Mouse (Mus musculus): Measurements from ENCODE around the gene Scaf11. TPM values are rescaled to one million over a fixed set of nuclear protein-coding genes. Genes with fewer than 3 reads are reported as not detected.

The Scaf11 gene
- polyA plus RNA-seq, 1 experiment from 2014 or later: 52.8 TPM

DNA sequence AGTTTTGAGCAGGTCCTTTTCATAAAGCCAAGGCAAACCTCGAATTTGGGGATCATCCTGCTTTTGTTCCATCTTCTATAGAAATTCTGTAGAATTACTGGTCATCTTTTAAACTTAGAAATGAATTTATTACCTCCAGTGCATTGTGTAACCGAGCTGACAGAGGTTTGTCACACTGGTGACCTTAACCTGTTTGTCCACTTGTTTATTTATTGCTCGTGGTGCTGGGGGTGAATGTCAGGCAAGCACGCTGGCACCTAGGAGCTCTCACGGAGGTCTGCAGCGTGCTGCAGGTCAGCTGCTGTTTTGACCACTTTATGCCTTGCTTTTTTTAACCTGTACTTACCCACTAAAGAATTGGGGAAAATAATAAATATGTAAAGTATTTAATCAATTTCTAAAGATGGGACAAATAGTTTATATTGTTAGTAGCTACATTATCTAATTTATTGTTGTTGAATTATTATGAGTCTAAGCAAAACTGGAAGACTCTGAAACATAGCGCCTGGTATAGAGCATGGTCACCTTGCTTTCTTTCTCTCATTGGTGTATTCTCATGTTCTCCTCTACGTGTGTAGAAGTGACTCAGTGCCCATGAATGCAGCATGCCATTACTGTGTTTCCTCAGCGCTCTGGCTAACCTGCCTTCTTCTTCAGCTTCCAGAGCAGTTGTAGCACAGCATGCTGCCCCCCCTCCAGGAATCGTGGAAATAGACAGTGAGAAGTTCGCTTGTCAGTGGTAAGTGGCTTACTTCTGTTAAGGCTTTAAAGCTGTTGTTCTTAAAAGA, 94.3 kb downstream of the Scaf11 start:
- no peak overlapping the region for H3K4me2 ChIP-seq (ENCODE audit: low read depth, low read length)
- H3K4me1 ChIP-seq (ENCODE audit: control insufficient read depth, insufficient read depth, low read length): no peaks in the 10 kb centered on the region
- no peaks in the 10 kb centered on the region for H3K9me3 ChIP-seq (replicated peaks; ENCODE audit: control insufficient read depth, low read length)
- no peak overlapping the region for H3K4me3 ChIP-seq (ENCODE audit: low read length)
- ATAC-seq (replicated peaks; ENCODE audit: extremely low read depth, insufficient read depth, low FRiP score): no peak
- no peak overlapping the region for H3K9ac ChIP-seq (ENCODE audit: low read length)
- H3K27ac ChIP-seq (ENCODE audit: low read length): no peak overlapping the region
- H3K36me3 ChIP-seq (ENCODE audit: control insufficient read depth, insufficient read depth): peaks cover 63% of the 10 kb centered on the region
- H3K27me3 ChIP-seq (ENCODE audit: control insufficient read depth, insufficient read depth, low read length): no peaks in the 10 kb centered on the region
- 70% methylated on average over 11 of the region's 11 CpGs for WGBS

GRCm38 (mm10) chr15:96365351-96365750, 95.3 kb downstream of the Scaf11 start:
- ATAC-seq (replicated peaks; ENCODE audit: extremely low read depth, insufficient read depth, low FRiP score): no peak
- no peaks in the 10 kb centered on the region for H3K4me1 ChIP-seq (ENCODE audit: control insufficient read depth, insufficient read depth, low read length)
- no peak overlapping the region for H3K27ac ChIP-seq (ENCODE audit: low read length)
- WGBS: 87% methylated on average over 3 of the region's 3 CpGs
- peaks cover 55% of the 10 kb centered on the region for H3K36me3 ChIP-seq (ENCODE audit: control insufficient read depth, insufficient read depth)
- no peak overlapping the region for H3K9ac ChIP-seq (ENCODE audit: low read length)
- H3K4me2 ChIP-seq (ENCODE audit: low read depth, low read length): no peak overlapping the region
- no peaks in the 10 kb centered on the region for H3K27me3 ChIP-seq (ENCODE audit: control insufficient read depth, insufficient read depth, low read length)
- H3K4me3 ChIP-seq (ENCODE audit: low read length): no peak overlapping the region
- no peaks in the 10 kb centered on the region for H3K9me3 ChIP-seq (replicated peaks; ENCODE audit: control insufficient read depth, low read length)

Small RNA genes within 50 kb of the gene (microRNA-seq; reads per million reads assigned to microRNA genes)
- not detected for gene Gm25397

Other genes with a start within 250 kb of the Scaf11 start
- 13.5 and 14.0 TPM in 2 replicates for gene Arid2, start 173.3 kb downstream of the Scaf11 start, polyA plus RNA-seq (2015; fragmentation: Nextera tagmentation; extraction: Ambion mirVana)
- gene Slc38a1, start 182.1 kb upstream of the Scaf11 start, polyA plus RNA-seq (2015; fragmentation: Nextera tagmentation; extraction: Ambion mirVana): 70.7 and 71.2 TPM in 2 replicates
- gene Slc38a2, start 238.9 kb upstream of the Scaf11 start, polyA plus RNA-seq (2015; fragmentation: Nextera tagmentation; extraction: Ambion mirVana): 178 and 190 TPM in 2 replicates